Mouse (Mus musculus): ENCODE data around the gene Adamts17. TPM values are rescaled to one million over a fixed set of nuclear protein-coding genes. Genes with fewer than 3 reads are reported as not detected.

The Adamts17 gene
- polyA plus RNA-seq, 1 experiment from 2014 or later = 1.9 TPM

DNA sequence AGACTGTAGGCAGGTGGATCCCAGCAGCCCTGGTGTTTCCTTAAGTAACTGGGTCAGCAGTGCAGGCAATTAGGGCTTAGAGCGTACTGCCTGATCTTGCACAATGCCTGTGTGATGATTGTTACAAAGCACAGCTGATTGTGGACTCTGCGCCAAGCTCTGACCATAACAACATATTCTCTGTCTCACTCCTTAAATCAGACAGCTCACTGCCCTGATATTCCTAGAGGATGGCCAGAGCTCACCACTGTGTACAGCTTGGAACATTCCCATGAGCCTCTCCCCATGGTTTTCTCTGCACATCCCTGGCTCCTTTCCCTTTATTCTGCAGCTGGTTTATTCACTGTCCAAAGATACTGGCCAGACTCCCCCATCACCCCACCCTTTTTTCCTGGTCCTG lies 194.8 kb downstream of the Adamts17 start:
- no peak overlapping the region for H3K4me3 ChIP-seq (ENCODE audit: low read depth, low read length)
- no peak for ATAC-seq (ENCODE audit: low FRiP score)
- DNase-seq (ENCODE audit: low spot score) = no peak
- no peak overlapping the region for H3K9ac ChIP-seq (ENCODE audit: low read depth, low read length)
- H3K9me3 ChIP-seq (ENCODE audit: control insufficient read depth, low read length) = no peaks in the 10 kb centered on the region
- WGBS = 88% methylated on average over 2 of the region's 2 CpGs
- H3K36me3 ChIP-seq (ENCODE audit: control insufficient read depth, insufficient read depth, low read length) = no peaks in the 10 kb centered on the region
- H3K4me1 ChIP-seq (replicated peaks; ENCODE audit: control insufficient read depth, insufficient read depth, low read length) = no peaks in the 10 kb centered on the region
- no peak overlapping the region for H3K27ac ChIP-seq (ENCODE audit: low read depth, low read length)
- no peak overlapping the region for H3K4me2 ChIP-seq (replicated peaks; ENCODE audit: low read depth, low read length)
- no peaks in the 10 kb centered on the region for H3K27me3 ChIP-seq (ENCODE audit: control insufficient read depth, insufficient read depth, low read length)

DNA sequence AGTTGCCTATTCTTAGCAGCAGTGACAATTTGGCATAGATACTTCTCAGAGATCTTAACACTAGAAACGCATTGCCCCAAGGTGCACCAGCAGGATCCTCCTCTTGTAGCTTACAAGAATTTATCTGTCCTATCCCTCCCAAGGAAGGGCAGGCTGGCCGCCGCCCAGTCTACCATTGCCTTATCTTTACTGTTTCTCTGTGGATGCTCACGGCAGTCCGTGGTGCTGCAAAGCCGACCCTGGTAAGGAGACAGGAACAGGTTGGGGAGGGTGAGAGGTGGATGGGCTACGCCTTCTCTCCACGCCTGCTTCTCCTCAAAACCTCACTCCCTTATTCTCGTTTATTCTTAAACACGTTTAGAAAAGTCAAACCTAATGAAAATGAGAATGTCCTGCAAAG lies 195.7 kb downstream of the Adamts17 start:
- ATAC-seq (ENCODE audit: low FRiP score) (no peak), DNase-seq (ENCODE audit: low spot score) (no peak)
- H3K9me3 ChIP-seq (ENCODE audit: control insufficient read depth, low read length) = no peaks in the 10 kb centered on the region
- no peak overlapping the region for H3K9ac ChIP-seq (ENCODE audit: low read depth, low read length)
- H3K36me3 ChIP-seq (ENCODE audit: control insufficient read depth, insufficient read depth, low read length) = no peaks in the 10 kb centered on the region
- no peak overlapping the region for H3K4me3 ChIP-seq (ENCODE audit: low read depth, low read length)
- WGBS = 88% methylated on average over 10 of the region's 10 CpGs
- no peaks in the 10 kb centered on the region for H3K4me1 ChIP-seq (replicated peaks; ENCODE audit: control insufficient read depth, insufficient read depth, low read length)
- H3K27ac ChIP-seq (ENCODE audit: low read depth, low read length) = no peak overlapping the region
- H3K27me3 ChIP-seq (ENCODE audit: control insufficient read depth, insufficient read depth, low read length) = no peaks in the 10 kb centered on the region
- H3K4me2 ChIP-seq (replicated peaks; ENCODE audit: low read depth, low read length) = no peak overlapping the region

DNA sequence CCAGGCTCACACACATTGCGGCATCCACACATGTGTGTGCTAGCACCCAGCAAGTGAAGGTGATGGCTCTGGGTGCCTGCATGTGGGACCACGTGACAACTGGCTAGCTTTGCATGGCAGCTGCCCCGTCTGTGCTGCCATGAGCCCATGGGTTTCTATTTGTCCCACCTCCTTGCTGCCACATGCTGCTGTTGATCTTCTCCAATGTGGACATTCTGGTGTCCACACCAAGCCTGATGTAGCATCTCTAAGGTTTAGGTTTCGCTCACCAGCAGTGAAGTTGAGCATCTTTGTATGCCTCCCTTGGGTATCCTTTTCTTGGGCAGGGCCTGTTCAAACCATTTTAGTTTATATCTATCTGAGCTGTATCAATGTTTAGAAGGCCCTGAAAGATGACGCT lies 196.1 kb downstream of the Adamts17 start:
- Histone ChIP-seq H3K9me3 (ENCODE audit: control insufficient read depth, low read length) (no peaks in the 10 kb centered on the region), H3K4me3 (ENCODE audit: low read depth, low read length) (no peak overlapping the region), H3K27ac (ENCODE audit: low read depth, low read length) (no peak overlapping the region), H3K4me2 (replicated peaks; ENCODE audit: low read depth, low read length) (no peak overlapping the region), H3K36me3 (ENCODE audit: control insufficient read depth, insufficient read depth, low read length) (no peaks in the 10 kb centered on the region), H3K4me1 (replicated peaks; ENCODE audit: control insufficient read depth, insufficient read depth, low read length) (no peaks in the 10 kb centered on the region), H3K9ac (ENCODE audit: low read depth, low read length) (no peak overlapping the region), H3K27me3 (ENCODE audit: control insufficient read depth, insufficient read depth, low read length) (no peaks in the 10 kb centered on the region)
- 91% methylated on average over 5 of the region's 5 CpGs for WGBS
- ATAC-seq (ENCODE audit: low FRiP score) (no peak), DNase-seq (ENCODE audit: low spot score) (no peak)

DNA sequence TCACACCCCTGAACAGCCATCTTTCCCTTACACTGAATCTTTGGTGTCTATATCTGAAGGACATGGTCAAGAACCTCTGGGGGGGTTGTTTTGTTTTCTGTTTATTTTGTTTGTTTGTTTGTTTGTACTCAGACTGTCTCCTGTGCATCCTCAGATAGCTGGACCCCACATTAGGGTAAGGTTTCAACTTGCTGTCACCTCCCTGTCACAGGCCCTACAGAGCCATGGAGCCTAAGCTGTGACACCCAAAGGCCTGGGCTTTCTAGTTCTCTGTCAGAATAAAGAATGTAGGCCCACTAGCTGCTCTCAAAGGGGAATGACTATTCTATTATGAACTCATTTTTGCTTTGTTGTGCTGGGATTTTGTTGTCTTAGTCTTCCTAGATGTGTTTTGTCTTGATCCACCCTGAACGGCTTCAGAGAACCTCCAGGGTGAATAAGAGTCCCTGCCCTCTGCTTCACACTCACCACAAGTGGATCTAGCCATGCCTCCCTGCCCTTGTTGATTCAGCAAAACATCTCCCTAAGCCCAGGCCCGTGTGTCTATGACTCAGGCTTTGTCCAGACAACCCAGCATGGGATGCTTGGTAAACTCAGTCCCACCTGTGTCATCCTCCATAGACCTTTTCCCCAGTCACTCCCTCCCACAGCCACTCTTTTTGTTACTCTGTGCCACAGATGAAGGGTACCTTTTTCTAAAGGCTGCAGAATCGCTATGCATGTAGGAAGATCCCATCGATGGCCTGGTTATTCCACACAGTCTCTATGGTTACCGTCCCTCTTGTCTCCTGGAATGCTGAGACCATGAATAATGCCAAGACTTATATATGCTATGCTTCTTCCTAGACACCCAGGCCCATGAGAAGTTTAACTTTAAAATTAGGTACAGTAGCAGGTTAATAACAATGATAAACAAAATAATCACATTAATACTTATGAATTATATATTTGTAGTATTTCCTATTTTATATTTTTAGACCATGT lies 197.3 kb downstream of the Adamts17 start:
- WGBS = 68% methylated on average over 5 of the region's 5 CpGs

DNA sequence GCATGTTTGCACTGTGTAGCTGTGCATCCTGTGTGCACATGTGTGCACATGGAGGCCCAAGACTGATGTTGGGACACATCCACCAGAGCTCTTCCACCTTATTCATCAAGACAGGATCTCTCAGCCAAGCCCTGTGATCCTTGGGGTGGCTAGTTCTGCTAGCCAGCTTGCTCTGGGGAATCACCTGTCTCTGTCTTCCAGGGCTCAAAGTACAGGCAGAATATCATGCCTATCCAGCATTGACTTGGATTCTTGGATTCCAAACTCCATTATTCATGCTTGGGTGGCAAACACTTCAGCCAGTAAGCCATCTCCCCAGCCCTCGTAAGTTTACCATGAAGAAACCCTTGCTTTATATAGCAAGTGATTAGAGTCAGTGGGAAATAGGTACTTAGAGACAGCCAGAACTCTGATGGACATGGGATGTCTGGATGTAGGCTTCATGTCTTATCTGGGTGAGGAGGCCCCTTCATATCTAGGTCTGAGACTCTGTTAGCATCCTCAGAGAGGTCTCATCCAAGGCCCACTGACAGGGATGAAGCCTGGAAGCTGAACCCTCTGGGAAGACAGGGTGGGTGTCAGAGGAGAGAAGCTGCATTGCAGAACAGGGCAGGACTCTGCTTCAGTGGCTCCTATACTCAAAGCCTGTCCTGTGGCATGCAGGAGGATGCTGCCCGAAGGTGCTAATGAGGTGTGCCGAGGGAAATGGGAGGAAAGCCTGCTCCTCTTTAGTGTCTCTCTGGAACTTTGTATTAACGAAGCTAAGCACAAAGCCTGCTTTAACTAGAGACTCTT lies 198.4 kb downstream of the Adamts17 start:
- no peak overlapping the region for H3K4me3 ChIP-seq (ENCODE audit: low read depth, low read length)
- H3K36me3 ChIP-seq (ENCODE audit: control insufficient read depth, insufficient read depth, low read length) = no peaks in the 10 kb centered on the region
- ATAC-seq (ENCODE audit: low FRiP score) (no peak), DNase-seq (ENCODE audit: low spot score) (no peak)
- no peaks in the 10 kb centered on the region for H3K4me1 ChIP-seq (replicated peaks; ENCODE audit: control insufficient read depth, insufficient read depth, low read length)
- no peak overlapping the region for H3K27ac ChIP-seq (ENCODE audit: low read depth, low read length)
- H3K27me3 ChIP-seq (ENCODE audit: control insufficient read depth, insufficient read depth, low read length) = no peaks in the 10 kb centered on the region
- no peak overlapping the region for H3K9ac ChIP-seq (ENCODE audit: low read depth, low read length)
- H3K9me3 ChIP-seq (ENCODE audit: control insufficient read depth, low read length) = no peaks in the 10 kb centered on the region
- no peak overlapping the region for H3K4me2 ChIP-seq (replicated peaks; ENCODE audit: low read depth, low read length)
- 69% methylated on average over 4 of the region's 4 CpGs for WGBS

More for the DNA sequence above, 197.3 kb downstream of the Adamts17 start:
- H3K4me2 ChIP-seq (replicated peaks; ENCODE audit: low read depth, low read length) = no peak overlapping the region
- no peak overlapping the region for H3K9ac ChIP-seq (ENCODE audit: low read depth, low read length)
- ATAC-seq (ENCODE audit: low FRiP score) (no peak), DNase-seq (ENCODE audit: low spot score) (no peak)
- no peaks in the 10 kb centered on the region for H3K9me3 ChIP-seq (ENCODE audit: control insufficient read depth, low read length)
- H3K27ac ChIP-seq (ENCODE audit: low read depth, low read length) = no peak overlapping the region
- H3K4me3 ChIP-seq (ENCODE audit: low read depth, low read length) = no peak overlapping the region
- H3K4me1 ChIP-seq (replicated peaks; ENCODE audit: control insufficient read depth, insufficient read depth, low read length) = no peaks in the 10 kb centered on the region
- H3K27me3 ChIP-seq (ENCODE audit: control insufficient read depth, insufficient read depth, low read length) = no peaks in the 10 kb centered on the region
- no peaks in the 10 kb centered on the region for H3K36me3 ChIP-seq (ENCODE audit: control insufficient read depth, insufficient read depth, low read length)

DNA sequence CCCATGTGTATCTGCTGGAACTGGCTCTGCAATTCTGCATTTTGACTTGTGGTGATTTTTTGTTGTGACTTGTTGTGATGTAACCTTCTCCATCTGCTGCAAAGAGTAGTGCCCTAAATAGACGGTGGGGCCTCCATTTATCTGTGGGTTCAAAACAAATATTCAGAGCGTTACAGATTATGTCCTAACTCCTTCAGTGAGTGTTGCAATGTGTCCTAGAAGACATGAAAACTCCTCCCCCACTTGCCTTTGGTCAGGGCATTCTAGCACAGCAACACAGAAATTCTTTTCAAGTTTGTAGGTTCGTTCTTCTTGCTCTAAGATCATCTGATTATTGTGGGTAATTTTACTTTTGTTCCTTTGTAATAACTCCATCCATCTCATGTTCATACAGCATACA lies 199.6 kb downstream of the Adamts17 start:
- Histone ChIP-seq H3K9me3 (ENCODE audit: control insufficient read depth, low read length) (no peaks in the 10 kb centered on the region), H3K9ac (ENCODE audit: low read depth, low read length) (no peak overlapping the region), H3K36me3 (ENCODE audit: control insufficient read depth, insufficient read depth, low read length) (no peaks in the 10 kb centered on the region), H3K27me3 (ENCODE audit: control insufficient read depth, insufficient read depth, low read length) (no peaks in the 10 kb centered on the region), H3K27ac (ENCODE audit: low read depth, low read length) (no peak overlapping the region), H3K4me1 (replicated peaks; ENCODE audit: control insufficient read depth, insufficient read depth, low read length) (no peaks in the 10 kb centered on the region), H3K4me3 (ENCODE audit: low read depth, low read length) (no peak overlapping the region), H3K4me2 (replicated peaks; ENCODE audit: low read depth, low read length) (no peak overlapping the region)
- ATAC-seq (ENCODE audit: low FRiP score) (no peak), DNase-seq (ENCODE audit: low spot score) (no peak)
- WGBS = 84% methylated on average over 3 of the region's 3 CpGs

DNA sequence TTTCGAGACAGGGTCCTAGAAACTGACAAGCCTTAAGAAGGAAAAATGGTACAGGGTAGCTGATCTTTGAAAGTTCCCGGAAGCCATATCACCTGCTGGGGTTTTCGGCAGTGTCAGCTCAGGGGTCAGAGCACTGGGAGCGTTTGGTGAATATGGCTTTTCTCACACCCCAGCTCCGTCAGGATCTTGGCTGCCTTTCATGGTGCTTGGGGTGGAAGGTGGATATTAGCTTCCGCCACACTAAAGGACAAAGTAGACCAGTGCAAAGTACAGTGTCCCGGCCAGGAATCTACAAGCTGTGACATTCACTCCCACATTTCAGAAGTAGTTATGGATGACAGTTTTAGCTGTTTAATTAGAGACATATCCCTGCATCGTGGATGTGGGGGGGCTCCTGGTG lies 200.3 kb downstream of the Adamts17 start:
- ATAC-seq (ENCODE audit: low FRiP score) (no peak), DNase-seq (ENCODE audit: low spot score) (no peak)
- Histone ChIP-seq H3K36me3 (ENCODE audit: control insufficient read depth, insufficient read depth, low read length) (no peaks in the 10 kb centered on the region), H3K27me3 (ENCODE audit: control insufficient read depth, insufficient read depth, low read length) (no peaks in the 10 kb centered on the region), H3K27ac (ENCODE audit: low read depth, low read length) (no peak overlapping the region), H3K4me3 (ENCODE audit: low read depth, low read length) (no peak overlapping the region), H3K9me3 (ENCODE audit: control insufficient read depth, low read length) (no peaks in the 10 kb centered on the region), H3K4me1 (replicated peaks; ENCODE audit: control insufficient read depth, insufficient read depth, low read length) (no peaks in the 10 kb centered on the region), H3K4me2 (replicated peaks; ENCODE audit: low read depth, low read length) (no peak overlapping the region), H3K9ac (ENCODE audit: low read depth, low read length) (no peak overlapping the region)
- WGBS = 67% methylated on average over 8 of the region's 8 CpGs

DNA sequence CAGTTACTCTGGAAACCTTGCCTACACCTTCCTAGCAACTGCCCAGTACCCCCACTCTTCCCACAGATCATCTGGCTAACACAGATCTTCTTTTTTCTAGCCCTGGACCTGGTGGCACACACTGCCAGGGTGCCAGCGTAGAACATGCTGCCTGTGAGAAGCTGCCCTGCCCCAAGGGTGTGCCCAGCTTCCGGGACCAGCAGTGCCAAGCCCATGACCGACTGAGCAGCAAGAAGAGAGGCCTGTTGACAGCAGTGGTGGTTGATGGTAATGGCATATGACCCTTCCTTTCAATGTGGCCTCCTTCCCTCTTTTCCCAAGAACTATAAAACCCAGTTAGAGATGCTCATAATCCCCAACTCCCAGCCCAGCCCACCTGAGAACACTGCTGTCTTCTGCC lies 202.2 kb downstream of the Adamts17 start:
- H3K36me3 ChIP-seq (ENCODE audit: control insufficient read depth, insufficient read depth, low read length) = no peaks in the 10 kb centered on the region
- ATAC-seq (ENCODE audit: low FRiP score) (no peak), DNase-seq (ENCODE audit: low spot score) (no peak)
- H3K9me3 ChIP-seq (ENCODE audit: control insufficient read depth, low read length) = no peaks in the 10 kb centered on the region
- H3K27ac ChIP-seq (ENCODE audit: low read depth, low read length) = no peak overlapping the region
- no peak overlapping the region for H3K4me3 ChIP-seq (ENCODE audit: low read depth, low read length)
- 85% methylated on average over 3 of the region's 3 CpGs for WGBS
- H3K4me1 ChIP-seq (replicated peaks; ENCODE audit: control insufficient read depth, insufficient read depth, low read length) = no peaks in the 10 kb centered on the region
- H3K9ac ChIP-seq (ENCODE audit: low read depth, low read length) = no peak overlapping the region
- H3K4me2 ChIP-seq (replicated peaks; ENCODE audit: low read depth, low read length) = no peak overlapping the region
- H3K27me3 ChIP-seq (ENCODE audit: control insufficient read depth, insufficient read depth, low read length) = no peaks in the 10 kb centered on the region
